Mouse (Mus musculus) forebrain, embryonic 10.5 days (tissue): Measurements from ENCODE around the gene Cars2. TPM values are rescaled to one million over a fixed set of nuclear protein-coding genes. Genes with fewer than 3 reads are reported as not detected.
"Not testable (repeated sequence)": the region's sequence is repeated elsewhere in the genome, so short reads cannot be mapped to it uniquely, and the experiment has no call there.

Experiments
- DNase-seq: peaks from one replicate; pipeline ENCODE4 v3.0.0-alpha.2; 2017; ENCODE audit warnings: low spot score; ENCODE audit errors: extremely low spot score
- H3K27ac ChIP-seq: fragments of 300-500 bp; sonication (generic); 2 replicates; pipeline ENCODE4 v1.5.1; 2016; ENCODE audit warnings: mild to moderate bottlenecking
- H3K27me3 ChIP-seq: fragments of 300-500 bp; sonication (generic); 2 replicates; pipeline ENCODE4 v1.6.1; 2016; ENCODE audit warnings: mild to moderate bottlenecking; ENCODE audit not compliant: poor library complexity, severe bottlenecking
- H3K36me3 ChIP-seq: fragments of 300-500 bp; sonication (generic); replicated peaks from 2 replicates; pipeline ENCODE4 v1.6.1; 2016; ENCODE audit warnings: mild to moderate bottlenecking, moderate library complexity
- H3K4me1 ChIP-seq: fragments of 300-500 bp; sonication (generic); 2 replicates; pipeline ENCODE4 v1.6.1; 2016
- H3K4me3 ChIP-seq: fragments of 300-500 bp; sonication (generic); 2 replicates; pipeline ENCODE4 v1.5.1; 2016; ENCODE audit warnings: mild to moderate bottlenecking, moderate library complexity
- H3K9me3 ChIP-seq: fragments of 300-500 bp; sonication (generic); 2 replicates; pipeline ENCODE4 v1.6.1; 2016; ENCODE audit warnings: mild to moderate bottlenecking, moderate library complexity
- WGBS: fragments of 180-500 bp; shearing (Covaris S2); methylation state at CpG from one replicate; pipeline ENCODE4 v1.1.7; 2016; 5-methylcytosine and 5-hydroxymethylcytosine counted together
- polyA plus RNA-seq: library from polyadenylated mRNA; unstranded; fragments of >200 nt; fragmentation: Nextera tagmentation; extraction: Ambion mirVana; gene quantifications from 2 replicates; pipeline ENCODE4 v1.2.1, GENCODE M21; 2016

The Cars2 gene
- polyA plus RNA-seq, 1 experiment from 2014 or later = 19.4 TPM

- Histone ChIP-seq H3K4me1 (peaks cover 69% of the 10 kb centered on the region), H3K36me3 (no peaks in the 10 kb centered on the region), H3K4me3 (no peak overlapping the region), H3K9me3 (no peaks in the 10 kb centered on the region), H3K27ac (no peak overlapping the region), H3K27me3 (peaks cover 100% of the 10 kb centered on the region)
- DNase-seq = no peak
- 20% methylated on average over 2 of the region's 2 CpGs for WGBS
Observed at GRCm38 (mm10) chr8:11475876-11476275, 74.7 kb downstream of the Cars2 start.

DNA sequence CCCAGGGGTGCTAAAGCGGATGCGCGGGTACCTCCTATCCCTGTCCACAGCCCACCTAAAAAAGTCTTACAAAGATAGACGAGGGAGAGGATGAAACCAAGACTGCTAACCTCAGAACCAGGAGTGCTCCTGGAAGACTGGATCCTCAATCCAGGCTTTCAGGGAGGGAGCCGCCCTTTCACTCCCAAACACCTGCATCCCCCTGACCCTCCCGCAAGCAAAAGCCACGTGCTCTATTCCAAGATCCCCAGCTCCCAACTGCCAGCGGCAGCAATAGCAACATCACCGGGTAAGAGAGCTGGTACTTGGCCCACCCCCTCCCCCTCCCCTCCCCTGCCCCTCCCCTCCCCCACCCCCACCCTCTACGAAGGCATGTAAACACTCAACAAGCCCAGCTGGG, 75.2 kb downstream of the Cars2 start:
- no peak for DNase-seq
- Histone ChIP-seq H3K4me1 (peaks cover 74% of the 10 kb centered on the region), H3K27me3 (peaks cover 100% of the 10 kb centered on the region), H3K27ac (no peak overlapping the region), H3K36me3 (no peaks in the 10 kb centered on the region), H3K4me3 (no peak overlapping the region), H3K9me3 (no peaks in the 10 kb centered on the region)
- WGBS = 6% methylated on average over 10 of the region's 10 CpGs

GRCm38 (mm10) chr8:11473072-11473471, 77.5 kb downstream of the Cars2 start:
- DNase-seq = no peak
- H3K4me3 ChIP-seq = no peak overlapping the region
- no peaks in the 10 kb centered on the region; the same call in 1 of the 2 replicates for H3K9me3 ChIP-seq
- peaks cover 64% of the 10 kb centered on the region for H3K4me1 ChIP-seq
- peaks cover 79% of the 10 kb centered on the region for H3K27me3 ChIP-seq
- H3K27ac ChIP-seq = no peak overlapping the region
- WGBS = 46% methylated on average over 4 of the region's 4 CpGs
- no peaks in the 10 kb centered on the region for H3K36me3 ChIP-seq

DNA sequence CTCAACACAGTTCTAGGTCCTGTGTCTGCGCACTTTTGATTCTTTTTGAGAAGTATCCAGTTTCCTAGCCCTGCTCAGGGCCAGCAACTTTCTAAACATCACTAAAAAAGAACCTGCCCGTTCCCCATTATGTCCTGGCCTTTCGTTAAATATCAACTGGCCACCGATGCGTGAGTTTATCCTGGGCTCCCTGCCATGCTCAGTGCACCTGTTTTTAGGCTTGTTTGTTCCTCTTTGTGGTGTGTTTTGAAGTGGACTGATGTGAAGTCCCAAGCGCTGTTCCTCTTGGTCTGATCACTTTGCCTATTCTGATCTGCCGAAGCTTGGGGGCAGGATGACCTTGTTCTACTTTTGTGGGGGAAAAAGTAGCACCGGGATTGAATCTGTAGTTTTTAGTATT, 79.3 kb downstream of the Cars2 start:
- H3K27me3 ChIP-seq = peaks cover 61% of the 10 kb centered on the region
- WGBS = 38% methylated on average over 8 of the region's 8 CpGs
- H3K36me3 ChIP-seq = no peaks in the 10 kb centered on the region
- no peak overlapping the region for H3K4me3 ChIP-seq
- peaks cover 51% of the 10 kb centered on the region for H3K4me1 ChIP-seq
- H3K9me3 ChIP-seq = peaks cover 7% of the 10 kb centered on the region; the same call in 1 of the 2 replicates
- DNase-seq = no peak
- no peak overlapping the region for H3K27ac ChIP-seq

- no peak overlapping the region for H3K27ac ChIP-seq
- H3K4me1 ChIP-seq = peaks cover 51% of the 10 kb centered on the region
- peaks cover 55% of the 10 kb centered on the region for H3K27me3 ChIP-seq
- peaks cover 7% of the 10 kb centered on the region; the same call in 1 of the 2 replicates for H3K9me3 ChIP-seq
- no peaks in the 10 kb centered on the region for H3K36me3 ChIP-seq
- 78% methylated on average over 7 of the region's 7 CpGs for WGBS
- no peak overlapping the region for H3K4me3 ChIP-seq
- no peak for DNase-seq
Observed at GRCm38 (mm10) chr8:11470694-11471093, 79.9 kb downstream of the Cars2 start.

GRCm38 (mm10) chr8:11469095-11469494, 81.5 kb downstream of the Cars2 start:
- peaks cover 49% of the 10 kb centered on the region for H3K4me1 ChIP-seq
- H3K36me3 ChIP-seq = no peaks in the 10 kb centered on the region
- H3K27ac ChIP-seq = no peak overlapping the region
- H3K4me3 ChIP-seq = no peak overlapping the region
- WGBS = 8% methylated on average over 3 of the region's 3 CpGs
- peak; percentile 39 for DNase-seq
- H3K9me3 ChIP-seq = peaks cover 7% of the 10 kb centered on the region; the same call in 1 of the 2 replicates
- peaks cover 39% of the 10 kb centered on the region for H3K27me3 ChIP-seq

DNA sequence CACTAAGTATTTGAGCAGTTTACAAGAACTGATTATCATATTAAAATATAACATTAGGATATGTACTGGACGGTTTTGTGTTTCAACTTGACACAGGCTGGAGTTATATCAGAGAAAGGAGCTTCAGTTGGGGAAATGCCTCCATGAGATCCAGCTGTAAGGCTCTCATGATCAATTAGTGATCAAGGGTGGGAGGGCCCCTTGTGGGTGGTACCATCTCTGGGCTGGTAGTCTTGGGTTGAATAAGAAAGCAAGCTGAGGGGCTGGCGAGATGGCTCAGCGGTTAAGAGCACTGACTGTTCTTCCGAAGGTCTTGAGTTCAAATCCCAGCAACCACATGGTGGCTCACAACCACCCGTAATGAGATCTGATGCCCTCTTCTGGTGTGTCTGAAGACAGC, 84.1 kb downstream of the Cars2 start:
- not testable (repeated sequence) for DNase-seq, H3K36me3 ChIP-seq, H3K4me3 ChIP-seq, H3K9me3 ChIP-seq
- Histone ChIP-seq H3K27me3 (peaks cover 13% of the 10 kb centered on the region; the same call in 1 of the 2 replicates), H3K27ac (peak overlapping the region; percentile 26; the same call in 1 of the 2 replicates), H3K4me1 (peaks cover 36% of the 10 kb centered on the region)
- WGBS = 75% methylated on average over 5 of the region's 5 CpGs

DNA sequence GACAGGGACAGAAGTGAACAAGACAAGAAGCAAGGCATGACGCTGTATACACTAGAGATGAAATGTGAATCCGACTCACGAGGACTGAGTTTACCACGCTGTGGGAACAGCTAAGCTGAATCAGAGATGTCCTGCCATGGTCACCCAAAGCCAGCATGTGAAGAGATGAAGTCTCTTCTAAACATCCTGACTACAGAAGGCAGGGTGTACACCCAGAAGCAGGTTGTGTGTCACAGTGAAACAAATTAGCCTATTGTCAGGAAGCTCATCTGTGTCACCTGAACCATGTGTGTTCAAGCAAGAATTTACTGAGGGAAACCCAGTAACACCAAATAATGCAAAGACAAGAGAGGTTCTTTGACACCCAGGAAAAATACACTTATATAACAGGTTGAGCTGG, 85.0 kb downstream of the Cars2 start:
- DNase-seq = no peak
- H3K27ac ChIP-seq = no peak overlapping the region
- peaks cover 7% of the 10 kb centered on the region; the same call in 1 of the 2 replicates for H3K9me3 ChIP-seq
- H3K36me3 ChIP-seq = no peaks in the 10 kb centered on the region
- H3K4me3 ChIP-seq = no peak overlapping the region
- WGBS = 84% methylated on average over 4 of the region's 4 CpGs
- 0 out of 2 replicates have a peak, but pooled peaks cover 4% of the 10 kb centered on the region for H3K27me3 ChIP-seq
- H3K4me1 ChIP-seq = peaks cover 32% of the 10 kb centered on the region

DNA sequence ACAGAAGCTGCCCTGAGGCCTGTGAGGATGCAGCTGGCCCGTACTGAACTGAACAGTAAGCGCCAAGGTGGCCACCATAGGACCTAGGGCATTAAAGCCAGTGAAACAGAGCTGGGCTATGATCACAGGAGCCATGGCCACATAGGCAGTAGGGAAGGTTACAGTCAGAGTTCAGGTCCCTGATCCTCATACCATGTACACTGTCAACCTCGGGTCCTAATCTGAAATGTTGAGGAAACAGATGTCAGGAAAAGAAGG, 85.9 kb downstream of the Cars2 start:
- Histone ChIP-seq H3K27ac (no peak overlapping the region), H3K27me3 (no peaks in the 10 kb centered on the region), H3K4me3 (no peak overlapping the region), H3K4me1 (peaks cover 30% of the 10 kb centered on the region), H3K36me3 (no peaks in the 10 kb centered on the region), H3K9me3 (peaks cover 7% of the 10 kb centered on the region; the same call in 1 of the 2 replicates)
- 86% methylated on average over 3 of the region's 3 CpGs for WGBS
- no peak for DNase-seq

Other genes with a start within 250 kb of the Cars2 start
- gene Col4a2, start 238.0 kb downstream of the Cars2 start, polyA plus RNA-seq = 47.1 and 49.4 TPM in 2 replicates
- gene Col4a1, start 238.0 kb downstream of the Cars2 start, polyA plus RNA-seq = 123 and 129 TPM in 2 replicates
- 1.4 and 1.7 TPM in 2 replicates for gene Rab20, start 72.1 kb downstream of the Cars2 start, polyA plus RNA-seq
- gene Naxd, start 53.3 kb downstream of the Cars2 start, polyA plus RNA-seq = 112 and 113 TPM in 2 replicates
- 29.5 and 29.9 TPM in 2 replicates for gene Ing1, start 4.8 kb upstream of the Cars2 start, polyA plus RNA-seq
- 127 and 129 TPM in 2 replicates for gene Ankrd10, start 85.0 kb upstream of the Cars2 start, polyA plus RNA-seq
- not detected in 2 replicates for gene 1700016D06Rik, start 150.3 kb upstream of the Cars2 start, polyA plus RNA-seq
- 54.6 and 56.9 TPM in 2 replicates for gene Arhgef7, start 176.9 kb upstream of the Cars2 start, polyA plus RNA-seq